Mouse (Mus musculus): ENCODE results near the gene Efr3b. TPM values are rescaled to one million over a fixed set of nuclear protein-coding genes. Genes with fewer than 3 reads are reported as not detected.

The Efr3b gene
- polyA plus RNA-seq, 1 experiment from 2014 or later: 41.4 TPM

DNA sequence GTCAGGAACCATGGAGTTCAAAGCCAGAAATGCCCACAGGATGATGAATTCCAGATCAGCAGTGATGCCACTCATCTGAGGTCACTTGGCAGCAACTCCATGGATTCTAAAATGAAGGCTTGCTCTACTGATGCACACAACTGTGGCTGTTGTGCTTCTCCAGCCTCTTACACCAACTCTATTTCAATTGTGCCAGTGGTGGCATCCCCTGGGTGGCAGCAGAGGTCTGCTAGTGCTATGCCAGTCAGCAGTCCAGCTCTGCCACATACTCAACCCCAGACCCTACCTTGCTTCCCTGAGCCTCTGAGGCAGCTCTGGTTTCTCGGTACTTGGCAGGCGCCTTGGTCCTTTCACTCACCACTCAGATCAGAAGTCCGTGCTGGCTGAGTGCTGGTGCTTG lies 109.9 kb downstream of the Efr3b start:
- no peaks in the 10 kb centered on the region for H3K36me3 ChIP-seq (ENCODE audit: control insufficient read depth, insufficient read depth, low read length)
- no peak overlapping the region for H3K4me3 ChIP-seq (replicated peaks; ENCODE audit: low read depth, low read length)
- H3K27me3 ChIP-seq (ENCODE audit: control insufficient read depth, insufficient read depth, low read length): no peaks in the 10 kb centered on the region
- H3K27ac ChIP-seq (replicated peaks; ENCODE audit: low read depth, low read length): no peak overlapping the region
- H3K9me3 ChIP-seq (ENCODE audit: control insufficient read depth, low read length): no peaks in the 10 kb centered on the region
- H3K9ac ChIP-seq (replicated peaks; ENCODE audit: low read length): no peak overlapping the region
- 88% methylated on average over 3 of the region's 3 CpGs for WGBS
- ATAC-seq (ENCODE audit: low FRiP score, low TSS enrichment) (no peak), DNase-seq (no peak)
- H3K4me2 ChIP-seq (ENCODE audit: low read length): no peak overlapping the region
- no peaks in the 10 kb centered on the region for H3K4me1 ChIP-seq (ENCODE audit: control insufficient read depth, insufficient read depth, low read length)

DNA sequence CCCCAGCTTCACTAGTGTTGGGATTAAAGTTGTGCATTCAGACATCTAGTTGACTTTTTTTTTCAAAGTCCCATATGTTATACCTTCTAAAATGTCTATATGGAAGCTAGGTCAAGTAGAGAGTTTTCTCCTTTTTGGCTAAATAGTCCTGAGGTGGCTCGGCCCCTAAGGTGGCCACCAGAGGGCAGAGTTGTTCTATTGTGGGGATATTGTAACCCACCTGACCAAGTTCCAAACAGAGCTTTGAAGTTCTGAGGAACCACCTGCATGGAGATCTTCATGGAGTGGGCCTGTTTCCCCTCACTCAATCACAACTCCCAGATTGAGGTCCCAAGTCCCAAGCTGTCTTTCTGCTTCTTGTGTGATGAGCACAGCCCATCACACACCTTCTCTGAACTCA lies 112.6 kb downstream of the Efr3b start:
- H3K4me1 ChIP-seq (ENCODE audit: control insufficient read depth, insufficient read depth, low read length): no peaks in the 10 kb centered on the region
- H3K27ac ChIP-seq (replicated peaks; ENCODE audit: low read depth, low read length): no peak overlapping the region
- no peaks in the 10 kb centered on the region for H3K27me3 ChIP-seq (ENCODE audit: control insufficient read depth, insufficient read depth, low read length)
- ATAC-seq (ENCODE audit: low FRiP score, low TSS enrichment) (no peak), DNase-seq (peak; percentile 88)
- WGBS: 0% methylated on average over 1 of the region's 1 CpGs
- H3K9ac ChIP-seq (replicated peaks; ENCODE audit: low read length): no peak overlapping the region
- no peak overlapping the region for H3K4me2 ChIP-seq (ENCODE audit: low read length)
- no peaks in the 10 kb centered on the region for H3K36me3 ChIP-seq (ENCODE audit: control insufficient read depth, insufficient read depth, low read length)
- no peak overlapping the region for H3K4me3 ChIP-seq (replicated peaks; ENCODE audit: low read depth, low read length)
- H3K9me3 ChIP-seq (ENCODE audit: control insufficient read depth, low read length): no peaks in the 10 kb centered on the region

DNA sequence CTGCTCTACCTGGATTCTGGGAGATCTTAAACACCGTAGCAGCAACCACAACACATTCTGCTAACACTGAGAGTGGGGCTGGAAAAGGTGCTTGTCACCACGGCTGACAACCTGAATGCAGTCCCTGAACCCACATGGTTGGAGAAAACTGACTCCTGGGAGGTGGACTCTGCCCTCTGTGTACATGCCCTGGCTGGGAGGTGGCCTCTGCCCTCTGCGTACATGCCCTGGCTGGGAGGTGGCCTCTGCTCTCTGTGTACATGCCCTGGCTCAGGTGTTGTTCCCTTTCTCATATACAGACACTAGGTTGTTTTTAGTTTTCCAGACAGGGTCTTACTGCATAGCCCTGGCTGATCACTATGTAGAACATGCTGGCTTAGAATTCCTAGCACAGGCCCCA lies 119.3 kb downstream of the Efr3b start:
- H3K4me3 ChIP-seq (replicated peaks; ENCODE audit: low read depth, low read length): no peak overlapping the region
- no peaks in the 10 kb centered on the region for H3K9me3 ChIP-seq (ENCODE audit: control insufficient read depth, low read length)
- H3K9ac ChIP-seq (replicated peaks; ENCODE audit: low read length): no peak overlapping the region
- WGBS: 90% methylated on average over 3 of the region's 3 CpGs
- peaks cover 5% of the 10 kb centered on the region; the same call in 1 of the 2 replicates for H3K4me1 ChIP-seq (ENCODE audit: control insufficient read depth, insufficient read depth, low read length)
- peaks cover 5% of the 10 kb centered on the region; the same call in 1 of the 2 replicates for H3K36me3 ChIP-seq (ENCODE audit: control insufficient read depth, insufficient read depth, low read length)
- ATAC-seq (ENCODE audit: low FRiP score, low TSS enrichment) (no peak), DNase-seq (no peak)
- no peak overlapping the region for H3K4me2 ChIP-seq (ENCODE audit: low read length)
- H3K27ac ChIP-seq (replicated peaks; ENCODE audit: low read depth, low read length): no peak overlapping the region
- no peaks in the 10 kb centered on the region for H3K27me3 ChIP-seq (ENCODE audit: control insufficient read depth, insufficient read depth, low read length)

DNA sequence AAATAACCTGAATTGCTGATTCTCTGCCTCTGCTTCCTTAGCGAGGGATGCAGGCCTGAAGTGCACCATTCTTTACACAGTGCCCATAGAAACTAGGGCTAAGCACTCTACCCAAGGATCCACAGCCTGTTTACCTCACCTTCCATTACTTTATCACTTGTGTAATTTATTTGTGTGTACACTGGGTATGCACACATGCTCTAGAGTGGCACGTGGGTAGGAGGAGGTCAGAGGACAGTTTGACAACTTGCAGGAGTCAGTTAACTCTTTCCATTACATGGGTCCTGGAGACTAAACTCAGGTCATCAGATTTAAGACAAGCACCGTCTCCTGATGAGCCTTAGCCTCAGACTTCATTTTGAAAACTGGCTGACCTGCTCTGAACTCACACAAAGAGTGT lies 120.1 kb downstream of the Efr3b start:
- no peak for DNase-seq
- 71% methylated on average over 3 of the region's 3 CpGs for WGBS
- no peak overlapping the region for H3K4me2 ChIP-seq (ENCODE audit: low read length)
- no peak for ATAC-seq (ENCODE audit: low FRiP score, low TSS enrichment)
- H3K9me3 ChIP-seq (ENCODE audit: control insufficient read depth, low read length): no peaks in the 10 kb centered on the region
- no peak overlapping the region for H3K27ac ChIP-seq (replicated peaks; ENCODE audit: low read depth, low read length)
- no peak overlapping the region for H3K9ac ChIP-seq (replicated peaks; ENCODE audit: low read length)
- no peaks in the 10 kb centered on the region for H3K27me3 ChIP-seq (ENCODE audit: control insufficient read depth, insufficient read depth, low read length)
- no peak overlapping the region for H3K4me3 ChIP-seq (replicated peaks; ENCODE audit: low read depth, low read length)
- peaks cover 5% of the 10 kb centered on the region; the same call in 1 of the 2 replicates for H3K4me1 ChIP-seq (ENCODE audit: control insufficient read depth, insufficient read depth, low read length)
- peaks cover 7% of the 10 kb centered on the region; the same call in 1 of the 2 replicates for H3K36me3 ChIP-seq (ENCODE audit: control insufficient read depth, insufficient read depth, low read length)

DNA sequence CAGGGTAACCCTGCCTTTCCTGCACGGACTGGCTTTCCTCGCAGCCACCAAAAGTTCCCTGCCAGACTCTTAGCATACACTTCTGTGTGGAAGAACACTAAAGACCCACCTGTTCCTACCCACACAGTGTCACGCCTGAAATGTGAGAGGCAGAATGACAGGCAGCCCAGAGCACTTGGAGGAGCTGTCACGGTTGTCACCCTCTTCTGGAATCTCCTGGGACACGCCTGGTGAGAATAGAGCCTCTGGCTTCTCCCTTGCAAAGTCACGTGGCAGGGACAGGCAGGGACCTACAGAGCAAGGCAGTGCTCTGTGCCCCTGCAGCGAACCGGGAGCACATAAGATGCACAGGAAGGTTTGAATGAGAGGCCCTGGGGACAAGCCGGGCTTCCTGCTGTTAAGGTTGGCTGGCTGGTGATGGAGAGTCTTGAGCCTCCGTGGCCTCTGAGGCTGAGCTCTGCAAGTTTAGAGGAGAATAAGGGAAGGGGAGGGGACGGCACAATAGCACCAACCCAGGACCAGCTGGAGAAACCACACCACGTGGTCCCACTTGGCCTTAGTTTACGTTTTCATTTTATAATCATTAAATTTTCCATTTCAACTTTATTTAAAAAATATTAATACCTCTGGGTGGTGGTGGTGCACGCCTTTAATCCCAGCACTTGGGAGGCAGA lies 120.9 kb downstream of the Efr3b start:
- Histone ChIP-seq H3K4me3 (replicated peaks; ENCODE audit: low read depth, low read length) (no peak overlapping the region), H3K4me1 (ENCODE audit: control insufficient read depth, insufficient read depth, low read length) (peaks cover 5% of the 10 kb centered on the region; the same call in 1 of the 2 replicates), H3K9ac (replicated peaks; ENCODE audit: low read length) (no peak overlapping the region), H3K9me3 (ENCODE audit: control insufficient read depth, low read length) (no peaks in the 10 kb centered on the region), H3K27me3 (ENCODE audit: control insufficient read depth, insufficient read depth, low read length) (no peaks in the 10 kb centered on the region), H3K36me3 (ENCODE audit: control insufficient read depth, insufficient read depth, low read length) (peaks cover 7% of the 10 kb centered on the region; the same call in 1 of the 2 replicates), H3K27ac (replicated peaks; ENCODE audit: low read depth, low read length) (no peak overlapping the region), H3K4me2 (ENCODE audit: low read length) (peak overlapping the region; percentile 15; the same call in 1 of the 2 replicates)
- peak; percentile 64 for ATAC-seq (ENCODE audit: low FRiP score, low TSS enrichment)
- 17% methylated on average over 14 of the region's 14 CpGs for WGBS
- DNase-seq: peak; percentile 56

DNA sequence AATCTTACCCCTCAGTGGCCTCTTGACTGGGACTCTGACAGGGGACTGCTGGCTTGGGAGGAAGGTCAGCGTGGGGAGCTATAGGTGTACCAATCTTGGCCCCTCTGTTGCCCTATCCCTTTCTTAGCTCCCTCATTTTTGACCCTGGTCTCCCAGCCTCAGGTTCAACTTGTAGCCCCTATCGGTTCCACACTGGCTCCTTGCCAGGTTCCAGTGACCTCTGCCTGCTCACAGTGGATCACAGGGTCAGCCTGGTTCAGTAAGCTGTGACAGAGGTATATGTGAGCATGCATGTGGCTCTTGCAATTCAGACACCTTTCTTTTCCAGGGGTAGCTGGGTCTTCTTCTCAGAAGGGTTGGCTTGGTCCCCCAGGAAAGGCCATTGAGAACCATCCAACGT lies 122.9 kb downstream of the Efr3b start:
- DNase-seq (no peak), ATAC-seq (ENCODE audit: low FRiP score, low TSS enrichment) (no peak)
- Histone ChIP-seq H3K27ac (replicated peaks; ENCODE audit: low read depth, low read length) (no peak overlapping the region), H3K9me3 (ENCODE audit: control insufficient read depth, low read length) (no peaks in the 10 kb centered on the region), H3K4me3 (replicated peaks; ENCODE audit: low read depth, low read length) (no peak overlapping the region), H3K4me2 (ENCODE audit: low read length) (no peak overlapping the region), H3K4me1 (ENCODE audit: control insufficient read depth, insufficient read depth, low read length) (peaks cover 5% of the 10 kb centered on the region; the same call in 1 of the 2 replicates), H3K9ac (replicated peaks; ENCODE audit: low read length) (no peak overlapping the region), H3K27me3 (ENCODE audit: control insufficient read depth, insufficient read depth, low read length) (no peaks in the 10 kb centered on the region), H3K36me3 (ENCODE audit: control insufficient read depth, insufficient read depth, low read length) (peaks cover 11% of the 10 kb centered on the region; the same call in 1 of the 2 replicates)
- 90% methylated on average over 3 of the region's 3 CpGs for WGBS

Other genes with a start within 250 kb of the Efr3b start
- 53.9 and 65.3 TPM in 2 replicates for gene Dnmt3a, start 232.9 kb downstream of the Efr3b start, polyA plus RNA-seq (2014; fragmentation: Nextera tagmentation; extraction: Ambion mirVana)
- 4.5 and 5.4 TPM in 2 replicates for gene Pomc, start 84.0 kb downstream of the Efr3b start, polyA plus RNA-seq (2014; fragmentation: Nextera tagmentation; extraction: Ambion mirVana)
- gene Dnajc27, start 43.7 kb upstream of the Efr3b start, polyA plus RNA-seq (2014; fragmentation: Nextera tagmentation; extraction: Ambion mirVana): 16.0 and 20.1 TPM in 2 replicates
- 9.2 and 9.6 TPM in 2 replicates for gene Adcy3, start 94.2 kb upstream of the Efr3b start, polyA plus RNA-seq (2014; fragmentation: Nextera tagmentation; extraction: Ambion mirVana)
- gene Ptrhd1, start 195.1 kb upstream of the Efr3b start, polyA plus RNA-seq (2014; fragmentation: Nextera tagmentation; extraction: Ambion mirVana): 6.1 and 6.2 TPM in 2 replicates
- gene Cenpo, start 195.4 kb upstream of the Efr3b start, polyA plus RNA-seq (2014; fragmentation: Nextera tagmentation; extraction: Ambion mirVana): 7.2 and 9.3 TPM in 2 replicates